Mouse (Mus musculus): ENCODE data around the gene Kcng4.

GRCm38 (mm10) chr8:119590348-119590747 is 45.1 kb downstream of the Kcng4 start:
- TF ChIP-seq CTCF (IDR thresholded peaks at IDR 0.05; ENCODE audit: insufficient read depth, low read length) (no peak), POLR2A (IDR thresholded peaks at IDR 0.05; ENCODE audit: borderline replicate concordance, extremely low read depth, low read depth, low read length) (no peak)
